Mouse (Mus musculus): Measurements from ENCODE around the gene Apbb2. TPM values are rescaled to one million over a fixed set of nuclear protein-coding genes. Genes with fewer than 3 reads are reported as not detected.

The Apbb2 gene
- polyA plus RNA-seq, 1 experiment from 2014 or later, result 38.0 TPM

DNA sequence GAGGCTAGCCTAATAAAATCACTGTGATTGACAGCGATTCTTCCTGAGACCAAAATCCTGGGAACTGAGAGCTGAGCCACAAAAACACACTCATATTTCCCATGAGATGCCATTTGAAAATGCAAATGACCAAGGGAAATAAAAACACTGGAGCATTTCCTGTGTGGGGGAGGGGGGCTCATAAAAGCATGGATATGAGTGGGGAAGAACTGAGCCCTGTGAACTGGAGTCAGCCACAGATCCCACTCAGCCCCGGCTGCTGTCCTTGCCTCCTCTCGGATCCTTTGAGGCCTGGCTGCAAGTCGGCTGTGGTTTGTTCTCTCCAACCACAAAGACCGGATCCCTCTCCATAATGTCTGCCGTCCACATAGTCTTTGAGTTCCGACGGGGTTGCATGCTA, 91.5 kb downstream of the Apbb2 start:
- no peak for TF ChIP-seq CTCF (IDR thresholded peaks at IDR 0.05)
- H3K27me3 ChIP-seq, result no peaks in the 10 kb centered on the region
- in situ Hi-C loops (cut with MboI; ENCODE audit: low pct_unique_long_range_greater_than_20kb), result no loop called here
- POLR2A ChIA-PET, result no interaction called here
- ATAC-seq (no peak), DNase-seq (ENCODE audit: low read depth, low spot score) (no peak)
- CTCF ChIA-PET, result interaction anchor here (0.6 to 1.1 kb wide), 2 partner anchors 9 to 62 kb away, joined by 3 read pairs; no protein-coding TSS in a partner anchor

GRCm38 (mm10) chr5:66525002-66525401, 93.6 kb downstream of the Apbb2 start:
- in situ Hi-C loops (cut with MboI; ENCODE audit: low pct_unique_long_range_greater_than_20kb), result no loop called here
- ChIA-PET CTCF (interaction anchor here (1.4 kb wide), 1 partner anchor 23 kb away, joined by 4 read pairs; no protein-coding TSS in a partner anchor), POLR2A (no interaction called here)
- DNase-seq (ENCODE audit: low read depth, low spot score) (no peak), ATAC-seq (no peak)
- no peak for TF ChIP-seq CTCF (IDR thresholded peaks at IDR 0.05)
- no peaks in the 10 kb centered on the region for H3K27me3 ChIP-seq

- DNase-seq (ENCODE audit: low read depth, low spot score), result no peak
- in situ Hi-C loops (cut with MboI; ENCODE audit: low pct_unique_long_range_greater_than_20kb), result no loop called here
- ChIA-PET CTCF (interaction anchor here (1.4 kb wide), 1 partner anchor 22 kb away, joined by 4 read pairs; no protein-coding TSS in a partner anchor), POLR2A (interaction anchor here (0.6 to 0.7 kb wide), 2 partner anchors 261 to 1338 kb away, joined by 3 read pairs; no protein-coding TSS in a partner anchor)
- no peak for TF ChIP-seq CTCF (IDR thresholded peaks at IDR 0.05)
- no peaks in the 10 kb centered on the region for H3K27me3 ChIP-seq
- ATAC-seq, result no peak
These were observed 94.7 kb downstream of the Apbb2 start for GRCm38 (mm10) chr5:66523681-66524503.

DNA sequence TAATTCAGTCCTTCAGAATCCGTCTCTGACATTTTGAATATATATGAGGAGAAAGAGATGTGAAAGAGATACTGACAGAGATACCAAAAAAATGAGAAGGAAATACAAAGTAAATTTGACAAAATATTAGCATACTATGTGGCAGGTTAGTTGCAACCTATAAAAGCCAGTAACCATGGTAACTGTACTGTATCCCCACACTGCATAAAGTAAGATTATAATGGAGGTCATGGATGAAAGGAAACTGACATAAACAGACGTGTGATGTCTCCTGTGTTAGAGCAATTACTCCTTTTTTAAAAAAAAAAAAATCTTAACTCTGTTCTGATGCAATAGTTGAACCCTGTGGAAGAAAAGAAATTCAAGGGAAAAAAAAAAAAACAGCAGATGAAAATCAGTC, 97.3 kb downstream of the Apbb2 start:
- ATAC-seq (no peak), DNase-seq (ENCODE audit: low read depth, low spot score) (no peak)
- no peak for TF ChIP-seq CTCF (IDR thresholded peaks at IDR 0.05)
- in situ Hi-C loops (cut with MboI; ENCODE audit: low pct_unique_long_range_greater_than_20kb), result no loop called here
- H3K27me3 ChIP-seq, result no peaks in the 10 kb centered on the region
- ChIA-PET CTCF (no interaction called here), POLR2A (no interaction called here)

GRCm38 (mm10) chr5:66519511-66519910, 99.1 kb downstream of the Apbb2 start:
- TF ChIP-seq CTCF (IDR thresholded peaks at IDR 0.05), result no peak
- ChIA-PET CTCF (interaction anchor here (0.8 to 2.5 kb wide), 3 partner anchors 9 to 18 kb away, joined by 3 to 7 read pairs (median 3); no protein-coding TSS in a partner anchor), POLR2A (interaction anchor here (0.7 kb wide), 3 partner anchors 17 to 167 kb away, joined by 3 to 4 read pairs (median 3); no protein-coding TSS in a partner anchor)
- ATAC-seq (no peak), DNase-seq (ENCODE audit: low read depth, low spot score) (no peak)
- no peaks in the 10 kb centered on the region for H3K27me3 ChIP-seq
- in situ Hi-C loops (cut with MboI; ENCODE audit: low pct_unique_long_range_greater_than_20kb), result no loop called here

GRCm38 (mm10) chr5:66518411-66519006, 100.1 kb downstream of the Apbb2 start:
- CTCF ChIA-PET, result interaction anchor here (0.9 to 2.5 kb wide), 5 partner anchors 10 to 130 kb away, joined by 3 to 7 read pairs (median 3); no protein-coding TSS in a partner anchor
- DNase-seq (ENCODE audit: low read depth, low spot score), result no peak
- POLR2A ChIA-PET, result interaction anchor here (1.2 kb wide), 1 partner anchor 21 kb away, joined by 4 read pairs; no protein-coding TSS in a partner anchor

GRCm38 (mm10) chr5:66517503-66517902, 101.1 kb downstream of the Apbb2 start:
- in situ Hi-C loops (cut with MboI; ENCODE audit: low pct_unique_long_range_greater_than_20kb), result no loop called here
- no peaks in the 10 kb centered on the region for H3K27me3 ChIP-seq
- DNase-seq (ENCODE audit: low read depth, low spot score), result no peak
- ChIA-PET CTCF (interaction anchor here (1.2 to 1.4 kb wide), 2 partner anchors 11 to 129 kb away, joined by 3 to 5 read pairs; no protein-coding TSS in a partner anchor), POLR2A (interaction anchor here (1.2 kb wide), 1 partner anchor 20 kb away, joined by 4 read pairs; no protein-coding TSS in a partner anchor)
- ATAC-seq, result no peak
- no peak for TF ChIP-seq CTCF (IDR thresholded peaks at IDR 0.05)

More at GRCm38 (mm10) chr5:66518411-66519006, 100.1 kb downstream of the Apbb2 start:
- in situ Hi-C loops (cut with MboI; ENCODE audit: low pct_unique_long_range_greater_than_20kb), result no loop called here
- H3K27me3 ChIP-seq, result no peaks in the 10 kb centered on the region
- no peak for ATAC-seq
- TF ChIP-seq CTCF (IDR thresholded peaks at IDR 0.05), result no peak

DNA sequence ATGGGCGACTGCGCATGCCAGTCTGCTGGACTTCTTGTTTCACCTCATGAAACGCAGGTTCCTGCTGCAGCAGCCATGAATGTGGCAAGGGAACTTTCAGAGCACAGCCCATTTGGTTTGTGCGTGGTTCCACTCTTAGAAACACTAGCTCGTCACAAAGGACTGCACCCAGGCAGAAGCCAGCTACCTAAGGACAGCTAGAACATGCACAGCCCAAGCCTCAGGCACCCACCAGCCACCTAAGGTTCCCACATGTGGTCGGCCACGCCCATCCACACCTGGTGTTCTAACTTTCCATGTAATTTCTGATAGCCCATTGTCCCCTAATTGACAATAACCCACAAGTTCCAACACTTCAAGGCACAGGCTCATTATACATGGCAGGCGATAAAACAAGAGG, 102.3 kb downstream of the Apbb2 start:
- ChIA-PET POLR2A (no interaction called here), CTCF (no interaction called here)
- in situ Hi-C loops (cut with MboI; ENCODE audit: low pct_unique_long_range_greater_than_20kb), result no loop called here
- H3K27me3 ChIP-seq, result no peaks in the 10 kb centered on the region
- no peak for ATAC-seq
- DNase-seq (ENCODE audit: low read depth, low spot score), result no peak
- no peak for TF ChIP-seq CTCF (IDR thresholded peaks at IDR 0.05)

DNA sequence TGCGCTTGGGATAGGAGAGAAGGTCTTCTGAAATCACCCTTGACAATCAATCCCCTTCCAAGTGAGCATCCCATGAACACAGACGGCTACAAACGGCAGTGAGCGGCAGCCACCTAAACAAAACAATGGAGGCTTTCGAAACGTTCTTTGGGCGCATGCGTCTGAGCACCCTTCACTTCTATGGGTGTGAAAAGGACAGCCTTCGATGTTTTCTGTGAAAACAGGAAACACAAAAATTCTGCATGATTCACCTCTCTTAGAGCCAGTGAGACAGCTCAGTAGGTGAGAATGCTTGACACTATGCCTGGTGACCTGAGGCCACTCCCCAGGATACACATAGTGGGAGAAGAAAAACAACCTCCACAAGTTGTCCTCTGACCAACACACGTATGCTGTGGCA, 103.3 kb downstream of the Apbb2 start:
- H3K27me3 ChIP-seq, result no peaks in the 10 kb centered on the region
- DNase-seq (ENCODE audit: low read depth, low spot score) (no peak), ATAC-seq (no peak)
- ChIA-PET POLR2A (no interaction called here), CTCF (interaction anchor here (1.3 kb wide), 1 partner anchor 23 kb away, joined by 3 read pairs; no protein-coding TSS in a partner anchor)
- in situ Hi-C loops (cut with MboI; ENCODE audit: low pct_unique_long_range_greater_than_20kb), result no loop called here
- TF ChIP-seq CTCF (IDR thresholded peaks at IDR 0.05), result no peak

DNA sequence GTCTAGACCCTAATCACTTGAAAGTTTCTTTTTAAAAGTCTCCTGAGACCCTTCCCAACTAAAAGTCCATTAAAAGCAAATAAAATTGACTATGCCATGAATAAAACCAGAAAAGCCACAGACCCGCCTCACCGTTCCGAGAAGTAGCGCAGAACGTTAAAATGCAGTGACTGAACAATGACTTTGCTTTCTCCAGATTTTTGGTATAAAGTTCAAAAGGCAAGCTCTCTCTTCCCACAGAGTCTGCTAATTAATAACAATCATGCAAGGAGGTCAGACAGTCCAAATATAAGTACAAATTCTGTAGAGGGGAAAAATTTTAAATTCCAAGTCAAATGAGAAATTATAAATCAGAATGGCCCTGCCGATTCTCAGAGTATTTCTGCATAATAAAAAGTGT, 103.9 kb downstream of the Apbb2 start:
- CTCF ChIA-PET, result interaction anchor here (1.3 kb wide), 1 partner anchor 24 kb away, joined by 3 read pairs; no protein-coding TSS in a partner anchor
- POLR2A ChIA-PET, result no interaction called here
- DNase-seq (ENCODE audit: low read depth, low spot score) (no peak), ATAC-seq (no peak)
- no peak for TF ChIP-seq CTCF (IDR thresholded peaks at IDR 0.05)
- no peaks in the 10 kb centered on the region for H3K27me3 ChIP-seq
- in situ Hi-C loops (cut with MboI; ENCODE audit: low pct_unique_long_range_greater_than_20kb), result no loop called here

DNA sequence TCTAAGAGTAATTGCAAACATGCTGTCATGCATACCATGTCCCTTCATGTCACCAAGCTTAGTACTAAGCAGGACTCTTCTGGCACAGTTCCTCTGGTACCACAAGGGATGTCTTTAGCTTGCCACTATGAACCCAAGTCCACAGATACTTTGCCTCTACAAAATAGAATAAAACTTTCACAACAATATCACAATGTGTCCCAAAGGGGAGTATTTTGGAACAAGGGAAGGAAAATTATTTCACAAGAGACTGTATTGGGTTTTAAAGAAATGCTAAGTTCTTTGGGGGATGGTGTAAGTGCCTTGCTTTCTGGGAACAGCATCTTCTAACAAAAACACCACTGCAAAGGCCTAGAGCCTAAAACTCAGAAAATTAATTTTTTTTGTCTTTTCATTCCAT, 105.2 kb downstream of the Apbb2 start:
- TF ChIP-seq CTCF (IDR thresholded peaks at IDR 0.05), result no peak
- no peaks in the 10 kb centered on the region for H3K27me3 ChIP-seq
- ChIA-PET CTCF (no interaction called here), POLR2A (no interaction called here)
- no peak for ATAC-seq
- DNase-seq (ENCODE audit: low read depth, low spot score), result no peak
- in situ Hi-C loops (cut with MboI; ENCODE audit: low pct_unique_long_range_greater_than_20kb), result no loop called here
